Mouse (Mus musculus) thymus, adult 2 months (tissue): ENCODE measurements around the gene Pllp.

ENCODE experiments used
- CTCF ChIP-seq: fragments of 200-500 bp; IDR thresholded peaks from 2 replicates; pipeline ENCODE4 v1.5.1; 2012; ENCODE audit warnings: mild to moderate bottlenecking, control low read depth, low read length, moderate library complexity, borderline replicate concordance; ENCODE audit not compliant: control insufficient read depth, poor library complexity, insufficient read depth; ENCODE audit errors: extremely low read depth
- POLR2A ChIP-seq: fragments of 200-500 bp; IDR thresholded peaks from 2 replicates; pipeline ENCODE4 v1.6.1; 2012; ENCODE audit warnings: mild to moderate bottlenecking, low read length, control low read depth, moderate library complexity; ENCODE audit not compliant: control insufficient read depth, poor library complexity, insufficient read depth; ENCODE audit errors: extremely low read depth

DNA sequence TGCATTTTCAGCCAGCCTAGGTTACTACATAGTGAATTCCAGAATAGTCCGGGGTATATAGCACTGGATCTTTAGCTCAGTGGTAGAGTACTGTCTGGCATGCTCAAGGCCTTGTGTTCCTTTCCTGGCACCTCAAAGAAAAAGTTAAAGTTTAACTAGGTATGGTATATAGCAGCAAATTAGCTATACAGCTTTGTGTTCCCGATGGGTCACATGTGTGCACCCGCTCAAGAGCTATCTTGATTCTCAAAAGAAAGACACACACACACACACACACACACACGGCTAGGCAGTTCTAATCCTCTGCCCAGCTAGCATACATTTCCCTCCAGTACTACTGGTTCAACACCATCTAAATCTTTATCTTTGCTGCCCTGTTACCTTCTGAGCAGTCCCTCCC is 35.7 kb downstream of the Pllp start:
- TF ChIP-seq CTCF (no peak), POLR2A (no peak)
